Mouse (Mus musculus): ENCODE measurements around the gene Poln. TPM values are rescaled to one million over a fixed set of nuclear protein-coding genes. Genes with fewer than 3 reads are reported as not detected.

Poln gene
- total RNA-seq, 2 experiments from 2014 or later, result 1.7 to 1.8 TPM

DNA sequence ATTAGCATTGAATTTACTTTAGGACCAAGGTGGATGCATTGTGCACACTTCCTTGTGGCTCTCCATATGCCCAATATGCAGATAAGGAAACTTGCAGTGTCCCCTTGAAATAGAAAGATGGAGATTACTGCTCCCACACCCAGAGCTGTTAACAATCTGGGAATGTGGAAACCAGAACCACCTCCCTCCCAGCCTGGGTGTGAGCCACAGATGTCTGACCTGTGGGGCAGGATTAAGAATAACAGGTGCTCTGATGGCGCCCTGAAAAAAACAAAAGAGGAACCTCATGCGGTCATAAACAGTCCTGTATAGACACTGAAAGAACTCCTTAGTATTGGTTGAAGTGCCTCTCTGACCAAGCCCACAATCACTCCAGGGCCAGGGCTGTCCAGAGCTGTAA is 19.6 kb upstream of the Poln start:
- intact Hi-C loops (cut with DNase I), result no loop called here
- DNase-seq (ENCODE audit: low spot score in 2 of 2), result peak in 1 of 2 experiments; percentile 44

DNA sequence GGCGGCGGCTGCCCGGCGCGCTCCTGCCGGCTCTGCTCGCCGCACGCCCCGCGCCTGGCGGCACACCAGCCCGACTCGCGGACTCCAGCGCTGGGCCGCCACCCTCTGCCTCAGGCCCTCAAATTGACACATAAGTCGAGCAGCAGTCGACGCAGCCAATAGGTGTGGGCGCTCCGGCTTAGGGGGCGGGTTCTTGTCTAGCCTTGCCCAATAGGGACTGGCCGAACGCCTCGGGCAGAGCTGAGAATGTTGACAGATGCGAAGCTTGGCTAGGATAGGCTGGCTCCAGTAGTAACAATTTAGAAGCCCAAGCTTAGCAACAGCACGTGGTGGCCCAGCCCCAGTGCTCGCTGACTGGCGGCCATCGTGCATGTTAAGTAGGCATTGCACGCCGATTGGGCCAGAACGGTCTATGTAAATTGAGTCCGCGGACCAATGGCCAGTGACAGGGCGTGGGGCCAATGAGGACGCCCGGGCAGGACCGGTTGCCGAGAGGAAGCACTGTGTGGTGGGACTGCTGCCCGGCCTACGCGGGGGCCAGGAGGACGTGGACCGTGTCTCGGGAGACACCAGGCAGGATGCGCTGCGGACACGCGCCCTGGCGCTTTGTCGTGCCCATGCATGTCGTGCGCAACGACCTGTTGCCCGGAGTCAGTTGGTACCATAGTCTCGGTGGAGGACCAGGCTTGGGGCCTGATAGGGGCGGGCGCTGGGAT is 18.5 kb upstream of the Poln start, which contains the start of gene Mxd4:
Gene Mxd4 (minus strand): TSS at position 120 of the 716 bp plus-strand sequence.
- intact Hi-C loops (cut with DNase I), result loop anchor here (2.0 kb wide), 2 partner anchors 19 to 191 kb away; partner anchors contain the start of genes Haus3 and Poln
- peak; percentile 99 to 100 for DNase-seq (ENCODE audit: low spot score in 2 of 2)

DNA sequence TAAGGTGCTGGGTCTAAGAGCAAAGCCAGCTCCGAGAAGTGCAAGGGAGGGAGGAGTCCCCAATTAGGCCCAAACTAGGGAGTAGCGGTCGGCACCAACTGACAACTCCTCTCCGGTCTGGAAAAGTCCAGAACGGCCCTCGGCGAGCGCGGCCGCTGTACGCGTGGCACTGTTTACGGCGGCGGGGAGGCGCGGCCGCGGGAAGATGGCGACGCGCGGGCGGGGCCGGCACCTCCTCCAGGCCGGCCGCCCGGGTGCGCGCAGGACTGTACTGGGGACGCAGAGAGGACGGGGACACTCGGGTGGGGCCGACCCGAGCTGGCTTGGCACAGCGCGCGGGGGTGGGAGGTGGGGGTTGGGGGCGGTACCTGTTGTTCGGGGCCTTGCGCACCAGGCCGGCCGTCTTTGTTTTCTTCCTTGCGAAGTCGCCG is 17.7 kb upstream of the Poln start:
- peak; percentile 48 to 50 for DNase-seq (ENCODE audit: low spot score in 2 of 2)
- intact Hi-C loops (cut with DNase I), result loop anchor here (2.0 kb wide), 2 partner anchors 18 to 190 kb away; partner anchors contain the start of genes Haus3 and Poln

DNA sequence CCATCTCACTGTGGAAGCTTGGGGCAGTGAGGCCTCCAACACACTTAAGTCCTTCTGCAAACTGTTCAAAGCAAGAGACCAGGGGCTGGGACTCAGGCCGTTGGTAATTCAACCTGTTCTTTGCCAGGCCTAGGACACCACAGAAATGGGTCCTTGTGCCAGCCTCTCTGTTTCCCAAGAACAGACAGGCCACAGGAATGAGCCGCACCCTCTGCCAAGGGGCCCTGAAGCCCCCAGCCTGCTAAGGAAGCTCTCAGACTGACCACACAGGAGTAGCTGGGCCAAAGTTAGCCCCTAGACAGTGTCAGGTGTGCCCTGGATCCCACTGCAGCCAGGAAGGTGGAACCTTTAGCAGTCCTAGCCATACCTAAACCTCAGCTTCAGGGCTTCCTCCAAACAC is 17.1 kb upstream of the Poln start:
- no peak for DNase-seq (ENCODE audit: low spot score in 2 of 2)
- intact Hi-C loops (cut with DNase I), result loop anchor here (2.0 kb wide), 2 partner anchors 18 to 190 kb away; partner anchors contain the start of genes Haus3 and Poln

DNA sequence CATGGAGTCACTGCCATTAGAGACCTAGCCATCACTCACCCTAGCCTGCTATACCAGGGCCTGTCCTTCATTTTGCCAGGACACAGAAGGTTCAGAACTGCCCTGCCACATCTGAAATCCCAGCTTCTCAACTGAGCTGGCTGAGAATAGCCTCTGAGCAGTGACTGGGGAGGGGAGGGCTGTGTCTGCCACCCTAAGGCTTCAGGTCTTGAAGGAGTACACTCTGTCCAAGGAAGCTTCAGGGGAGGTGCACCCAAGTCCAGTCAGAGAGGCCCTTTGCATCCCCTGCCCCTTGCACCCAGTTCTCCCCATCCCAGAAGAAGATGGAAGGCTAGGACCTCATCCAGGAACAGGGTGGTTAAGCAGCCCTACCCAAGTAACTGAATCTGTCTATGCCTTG is 16.5 kb upstream of the Poln start:
- intact Hi-C loops (cut with DNase I), result loop anchor here (2.0 kb wide), 2 partner anchors 17 to 189 kb away; partner anchors contain the start of genes Haus3 and Poln

DNA sequence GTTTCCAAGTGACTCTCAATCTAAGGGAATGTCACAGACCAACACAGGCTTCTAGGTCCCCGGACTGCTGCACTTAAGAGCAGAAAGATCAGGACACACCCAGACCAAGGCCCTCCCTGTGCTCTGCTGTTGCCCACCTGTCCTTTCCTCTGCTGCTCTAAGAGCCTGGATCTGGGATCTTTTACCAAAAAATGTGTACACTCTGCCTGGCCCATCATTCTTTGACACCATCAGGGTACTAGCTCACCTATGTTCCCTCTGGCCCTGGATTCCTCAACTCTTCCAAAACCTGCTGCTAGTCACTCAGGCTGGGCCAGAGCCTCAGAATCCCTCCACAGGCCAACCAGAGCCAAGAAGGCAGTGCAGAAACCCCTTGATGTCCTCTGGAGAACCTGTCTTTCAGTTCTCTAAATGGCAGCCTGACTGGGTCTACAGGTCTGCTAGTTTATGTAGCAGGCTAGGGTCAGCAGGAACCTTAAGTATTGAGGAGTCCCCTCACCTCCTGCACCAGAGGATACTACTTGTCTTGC is 15.9 kb upstream of the Poln start:
- intact Hi-C loops (cut with DNase I), result no loop called here
- no peak for DNase-seq (ENCODE audit: low spot score in 2 of 2)

More for the DNA sequence above, 16.5 kb upstream of the Poln start:
- no peak for DNase-seq (ENCODE audit: low spot score in 2 of 2)

DNA sequence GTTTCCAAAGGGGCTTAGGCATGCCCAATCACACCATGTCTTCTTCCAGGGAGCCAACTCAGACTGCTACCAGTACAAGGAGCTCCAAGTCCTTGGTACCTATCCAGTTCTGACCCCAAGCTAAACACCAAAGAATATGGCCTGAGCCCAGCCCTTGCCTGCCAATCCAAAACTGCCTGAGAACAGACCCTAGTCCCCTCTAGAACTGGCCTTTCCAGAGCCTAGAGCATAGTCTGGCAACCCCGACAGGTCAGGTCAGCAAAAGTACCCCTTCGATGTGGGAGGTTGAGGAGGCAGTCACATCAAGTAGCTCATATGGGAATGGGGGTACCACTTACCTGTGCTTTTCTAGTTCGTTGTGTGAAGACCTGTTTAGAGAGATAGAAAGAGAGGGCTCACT is 14.7 kb upstream of the Poln start:
- intact Hi-C loops (cut with DNase I), result no loop called here
- no peak for DNase-seq (ENCODE audit: low spot score in 2 of 2)

DNA sequence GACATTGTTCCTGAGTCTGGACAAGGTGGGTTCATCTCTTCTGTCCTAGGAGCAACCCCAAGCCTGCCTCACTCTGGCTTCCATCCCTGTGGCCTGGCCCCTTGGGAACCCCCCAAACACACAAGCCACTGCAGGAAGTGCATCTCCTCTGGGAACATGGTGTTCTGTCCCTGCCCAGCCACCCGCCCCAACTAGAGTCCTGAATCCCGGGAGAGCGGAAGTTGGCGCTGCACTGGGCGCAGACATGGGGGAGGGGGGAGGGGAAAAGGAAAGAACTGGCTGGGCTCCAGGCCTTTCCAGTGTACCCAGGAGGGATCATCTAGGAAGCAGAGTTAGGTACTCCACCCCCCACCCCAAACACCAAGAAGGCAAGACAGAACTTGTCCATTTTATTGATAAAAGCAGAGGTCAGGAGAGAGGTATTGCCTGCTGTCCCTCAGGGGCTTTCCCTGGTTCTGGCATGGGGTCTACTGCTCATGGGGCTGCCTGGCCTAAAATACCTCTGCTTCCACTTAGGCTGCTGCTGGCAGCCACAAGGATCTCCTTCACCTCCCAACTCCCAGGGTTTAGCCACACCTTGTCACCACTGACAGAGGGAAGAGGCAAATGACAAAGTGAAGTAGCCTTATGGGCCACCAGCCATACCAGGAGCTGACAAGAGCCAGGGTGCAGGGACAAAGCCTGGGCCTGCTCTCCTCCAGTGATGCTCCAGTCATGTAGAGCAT is 14.1 kb upstream of the Poln start:
- no peak for DNase-seq (ENCODE audit: low spot score in 2 of 2)
- intact Hi-C loops (cut with DNase I), result no loop called here

DNA sequence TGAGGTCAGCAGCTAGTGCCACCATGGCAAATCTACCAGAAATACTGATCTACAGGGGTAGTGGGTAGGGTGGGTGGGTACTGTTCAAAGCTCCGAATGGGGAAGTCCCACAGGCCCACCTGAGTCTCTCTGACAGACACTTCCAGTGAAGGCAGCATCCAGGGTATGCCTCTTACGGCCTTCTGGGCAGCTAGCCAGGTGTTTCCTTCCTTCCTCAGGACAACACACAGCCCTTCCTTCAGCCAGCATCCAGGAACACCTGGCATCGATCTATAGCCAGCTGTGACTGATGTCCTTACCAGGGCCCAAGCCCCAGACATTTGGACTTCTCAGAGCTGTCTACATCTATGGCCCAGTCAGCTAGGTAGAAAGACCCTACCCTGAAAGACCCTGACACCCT is 13.2 kb upstream of the Poln start:
- DNase-seq (ENCODE audit: low spot score in 2 of 2), result no peak
- intact Hi-C loops (cut with DNase I), result no loop called here

DNA sequence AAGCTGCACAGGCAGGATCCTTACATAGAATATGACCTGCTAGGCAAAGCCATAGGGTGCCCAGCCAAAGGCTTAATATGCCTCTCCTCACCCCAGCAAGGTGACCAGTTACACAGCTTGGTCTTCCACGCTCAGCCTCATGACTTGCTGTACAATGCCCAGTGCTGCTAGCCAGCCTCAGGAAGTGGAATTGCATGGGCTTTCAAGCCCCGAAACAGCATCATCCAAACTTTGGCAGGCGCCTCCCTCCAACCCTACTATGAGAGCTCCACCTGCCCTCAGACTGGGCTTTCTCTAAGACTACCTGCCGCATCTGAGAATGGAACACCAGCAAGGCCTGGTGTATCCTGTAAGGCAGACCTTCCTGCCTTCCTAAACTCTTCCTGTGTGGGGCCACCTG is 8.6 kb upstream of the Poln start:
- no peak for DNase-seq (ENCODE audit: low spot score in 2 of 2)
- intact Hi-C loops (cut with DNase I), result no loop called here

DNA sequence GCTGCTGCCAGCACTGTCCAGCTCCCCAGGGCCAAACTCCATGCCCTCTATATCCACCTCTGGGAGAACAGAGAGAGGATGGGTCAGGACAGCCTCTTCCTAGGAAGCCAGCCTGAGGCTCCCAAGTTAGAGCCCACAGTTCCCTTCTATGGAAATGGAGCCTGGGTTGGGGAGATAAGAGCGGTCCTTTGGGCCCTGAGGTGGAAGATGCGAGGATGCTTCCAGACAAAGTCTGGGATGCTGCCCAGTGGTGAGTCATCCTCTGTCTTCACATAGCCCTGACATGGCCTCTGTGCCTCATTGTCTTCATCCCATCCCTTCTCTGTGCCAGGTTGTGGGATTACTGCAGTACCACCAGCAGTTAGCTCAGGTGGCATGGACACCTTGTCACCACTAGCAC is 7.8 kb upstream of the Poln start:
- DNase-seq (ENCODE audit: low spot score in 2 of 2), result no peak

DNA sequence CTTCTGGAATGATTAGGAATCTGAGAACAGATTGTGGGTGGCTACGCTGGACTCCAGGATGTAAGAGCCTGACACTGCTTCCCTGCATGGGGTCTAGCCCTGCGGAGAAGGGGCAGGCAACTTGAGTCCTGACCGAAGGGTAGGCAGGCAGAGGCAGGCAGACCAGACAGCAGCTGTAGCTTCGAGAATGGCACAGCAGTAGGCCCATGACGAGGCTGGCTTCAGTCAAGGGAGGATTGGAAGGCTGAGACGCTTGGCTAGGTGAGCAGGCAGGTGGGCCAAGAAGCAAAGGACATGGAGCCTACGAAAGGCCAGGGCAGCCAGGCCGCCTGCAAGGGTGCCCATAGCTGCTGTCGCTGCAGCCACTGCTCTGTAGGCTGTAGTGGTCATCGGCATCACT is 7.4 kb upstream of the Poln start:
- intact Hi-C loops (cut with DNase I), result no loop called here
- no peak for DNase-seq (ENCODE audit: low spot score in 2 of 2)

More for the DNA sequence above, 7.8 kb upstream of the Poln start:
- intact Hi-C loops (cut with DNase I), result no loop called here

DNA sequence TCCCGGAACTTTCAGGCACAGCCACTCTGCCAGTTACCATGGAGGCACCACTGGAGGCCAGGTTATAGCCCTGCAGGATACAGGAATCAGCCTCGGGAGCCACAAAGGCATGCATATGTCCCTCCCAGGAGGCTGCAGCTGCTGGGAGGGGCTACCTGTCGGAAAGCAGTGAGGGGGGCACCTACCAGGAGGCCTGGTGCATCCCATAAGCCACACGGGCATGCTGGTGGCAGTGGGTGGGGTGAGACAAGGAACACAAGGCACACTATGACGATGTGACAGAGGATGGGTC is 6.1 kb upstream of the Poln start:
- intact Hi-C loops (cut with DNase I), result no loop called here
- no peak for DNase-seq (ENCODE audit: low spot score in 2 of 2)

DNA sequence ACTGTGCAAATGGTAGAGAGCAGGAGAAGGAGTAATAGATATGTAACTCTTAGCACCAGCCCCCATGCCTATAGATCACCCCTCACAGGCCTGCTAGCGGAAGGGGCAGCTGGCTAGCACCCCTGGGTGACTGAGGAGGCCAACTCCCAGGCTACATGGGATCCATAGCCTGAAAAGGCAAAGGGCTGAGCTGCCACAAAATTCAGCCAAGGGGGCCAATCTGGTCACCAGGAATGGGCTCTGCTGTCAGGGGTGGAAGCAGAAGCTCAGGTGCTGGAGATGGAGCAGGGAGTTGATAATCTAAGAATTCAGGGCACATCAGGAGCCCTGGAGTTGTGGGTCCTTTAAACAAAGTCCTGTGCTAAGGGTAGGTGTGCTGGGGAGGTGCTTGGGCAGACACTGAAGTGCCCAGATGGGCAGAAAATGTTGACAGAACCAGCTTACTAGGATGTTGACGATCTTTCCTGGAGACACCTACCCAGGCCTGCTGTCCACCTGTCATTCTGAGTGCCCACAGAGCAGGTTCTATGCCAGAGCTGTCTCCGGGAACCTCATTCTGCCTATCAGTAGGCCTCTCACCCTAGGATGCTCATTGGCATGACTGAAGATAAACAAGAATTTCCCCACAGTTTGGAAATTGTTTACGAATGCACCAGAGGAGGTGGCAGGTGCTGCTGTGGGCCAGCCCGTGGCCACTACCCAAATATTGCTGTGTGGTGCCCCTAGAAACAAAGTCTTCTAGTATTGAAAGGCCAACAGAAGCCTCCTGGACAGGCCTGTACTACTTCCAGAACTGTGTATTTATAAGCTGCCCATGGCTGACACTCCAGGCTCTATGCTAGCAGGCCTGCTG is 5.5 kb upstream of the Poln start:
- peak in 1 of 2 experiments; percentile 1 for DNase-seq (ENCODE audit: low spot score in 2 of 2)
- intact Hi-C loops (cut with DNase I), result no loop called here

DNA sequence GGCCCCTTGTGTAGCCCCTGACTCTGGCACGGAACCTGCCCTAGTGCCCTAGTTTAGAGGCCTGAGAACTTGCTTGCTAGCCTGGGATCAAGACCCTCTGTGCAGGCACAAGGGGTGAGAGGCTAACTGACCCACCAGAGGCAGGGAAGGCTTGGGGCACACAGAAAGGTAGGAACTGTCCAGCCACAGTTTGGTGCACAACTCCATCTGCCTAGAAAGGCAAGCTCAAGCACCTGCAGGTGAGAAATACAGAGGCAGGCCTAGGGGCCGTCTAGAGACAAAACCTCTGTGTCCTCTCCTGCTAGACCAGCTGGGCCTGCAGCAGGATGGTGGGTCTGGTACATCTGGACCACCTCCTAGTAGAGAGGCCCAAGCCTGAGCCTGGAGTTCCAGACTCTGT is 4.8 kb upstream of the Poln start:
- DNase-seq (ENCODE audit: low spot score in 2 of 2), result peak in 1 of 2 experiments; percentile 6
- intact Hi-C loops (cut with DNase I), result no loop called here

DNA sequence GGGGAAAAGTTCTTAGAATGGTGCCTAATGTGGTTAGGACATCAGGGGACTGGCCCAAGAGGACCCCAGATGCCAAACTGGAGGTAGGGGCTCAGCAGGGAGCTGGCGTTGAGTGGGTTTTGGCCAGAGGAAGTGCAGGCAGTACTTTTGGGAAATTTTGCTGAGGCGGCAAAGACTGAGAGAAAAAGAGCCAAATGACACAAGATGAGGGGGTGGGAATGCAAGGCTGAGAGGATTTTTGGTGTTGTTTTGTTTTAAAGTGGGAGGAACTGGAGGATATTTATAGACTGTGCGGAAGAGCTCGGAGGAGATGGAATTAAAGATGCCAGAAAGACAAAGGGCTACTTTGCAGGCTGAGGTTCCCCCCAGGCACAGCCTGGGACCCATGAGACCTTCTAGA is 1.5 kb upstream of the Poln start:
- intact Hi-C loops (cut with DNase I), result no loop called here
- DNase-seq (ENCODE audit: low spot score in 2 of 2), result peak; percentile 21 to 72

DNA sequence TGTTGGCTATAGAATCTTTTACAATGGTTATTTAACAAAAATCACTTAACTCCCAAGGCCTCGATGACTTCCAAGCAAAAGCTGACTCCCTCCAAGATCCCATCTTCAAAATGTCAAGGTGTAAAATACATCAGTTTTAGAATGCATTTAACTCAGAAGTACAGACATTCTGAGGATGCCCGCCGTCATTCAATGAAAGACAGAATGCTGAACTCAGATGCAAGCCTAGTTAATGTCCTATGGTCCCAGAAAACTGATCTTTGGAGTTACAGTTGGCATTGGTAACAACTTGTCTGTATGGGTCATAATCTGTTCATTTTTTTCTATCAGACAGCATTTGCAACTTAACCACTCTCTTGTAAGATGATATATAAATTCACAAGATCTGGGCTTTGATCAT is 706 bp upstream of the Poln start:
- no peak for DNase-seq (ENCODE audit: low spot score in 2 of 2)
- intact Hi-C loops (cut with DNase I), result loop anchor here (2.0 kb wide), 1 partner anchor 17 kb away; the partner anchor contains the start of gene Mxd4

DNA sequence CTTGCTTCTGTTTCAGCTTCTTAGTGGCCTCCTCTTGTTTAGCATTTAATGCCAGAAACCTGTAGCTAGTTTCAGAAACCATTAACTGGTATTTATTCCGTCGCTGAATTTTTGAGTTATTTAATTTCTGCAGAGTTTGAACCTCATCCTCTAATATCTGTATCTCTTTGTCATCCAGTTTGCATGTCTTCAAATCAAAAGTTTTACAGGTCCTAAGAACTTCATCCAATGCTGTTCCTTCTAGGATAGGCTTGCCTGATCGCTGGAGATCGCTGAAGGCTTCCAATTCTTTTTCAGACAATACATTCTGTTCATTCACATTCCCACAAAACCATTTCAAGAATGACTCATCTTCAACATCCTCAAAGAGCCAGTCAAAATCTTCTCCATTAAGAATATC is 1.4 kb downstream of the Poln start:
- DNase-seq (ENCODE audit: low spot score in 2 of 2), result no peak
- intact Hi-C loops (cut with DNase I), result loop anchor here (2.0 kb wide), 1 partner anchor 19 kb away; the partner anchor contains the start of gene Mxd4

DNA sequence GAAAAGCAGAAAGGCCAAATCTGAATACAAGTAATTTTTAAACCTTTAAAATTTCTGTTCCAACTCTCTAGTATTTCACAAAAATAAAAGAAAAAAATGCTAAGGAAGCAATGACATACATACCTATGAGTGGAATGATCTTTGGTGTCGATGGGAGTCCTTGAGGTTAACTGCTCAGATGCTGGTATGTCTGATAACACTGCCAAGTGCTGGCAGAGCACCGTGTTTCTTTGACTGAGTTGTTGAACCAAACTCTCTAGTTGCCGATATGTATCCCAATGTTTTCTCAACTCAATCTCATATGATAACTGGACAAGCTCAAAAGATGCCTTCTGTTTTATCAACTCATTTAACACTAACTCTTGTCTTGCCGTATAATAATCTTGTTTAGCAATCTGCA is 3.5 kb downstream of the Poln start:
- intact Hi-C loops (cut with DNase I), result no loop called here
- DNase-seq (ENCODE audit: low spot score in 2 of 2), result no peak

DNA sequence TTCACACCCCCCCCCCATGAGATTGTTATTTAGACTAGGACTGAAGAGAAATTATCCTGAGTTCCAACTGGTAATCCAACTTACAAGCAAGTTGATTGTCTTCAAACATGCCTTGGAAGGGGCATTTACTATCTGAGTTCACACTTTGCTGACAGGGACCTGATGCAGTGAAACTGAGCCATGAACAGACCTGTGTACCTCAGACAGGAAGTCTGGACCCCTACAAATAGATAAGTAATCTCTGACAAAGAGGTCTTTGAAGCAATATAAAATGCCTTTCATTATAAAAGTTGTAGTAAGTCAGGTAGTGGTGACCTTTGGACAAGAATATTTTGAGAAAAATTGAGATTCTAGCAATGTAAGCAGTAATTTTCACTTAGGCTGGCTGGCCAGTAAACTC is 20.8 kb downstream of the Poln start:
- intact Hi-C loops (cut with DNase I), result loop anchor here (5.0 kb wide), 1 partner anchor 51 kb away; no protein-coding TSS in a partner anchor

More for the DNA sequence above, 20.8 kb downstream of the Poln start:
- DNase-seq (ENCODE audit: low spot score in 2 of 2), result no peak

Measured in left cerebral cortex, postnatal 25 days (tissue).